Mouse (Mus musculus) embryonic facial prominence, embryonic 12.5 days (tissue): Measurements from ENCODE around the gene Pnma5. TPM values are rescaled to one million over a fixed set of nuclear protein-coding genes. Genes with fewer than 3 reads are reported as not detected.

Experiments used
- ATAC-seq: fragments of 200-750 bp; cut with Nextera tagmentation; 2 replicates; pipeline ENCODE4 v1.8.0; 2017; ENCODE audit not compliant: insufficient number of reproducible peaks, insufficient read depth, low FRiP score, low TSS enrichment
- H3K27ac ChIP-seq: fragments of 300-500 bp; sonication (generic); 2 replicates; pipeline ENCODE4 v1.5.1; 2016; ENCODE audit warnings: mild to moderate bottlenecking
- H3K27me3 ChIP-seq: fragments of 300-500 bp; sonication (generic); 2 replicates; pipeline ENCODE4 v1.6.1; 2016; ENCODE audit warnings: mild to moderate bottlenecking, moderate library complexity
- H3K36me3 ChIP-seq: fragments of 300-500 bp; sonication (generic); 2 replicates; pipeline ENCODE4 v1.6.1; 2016; ENCODE audit warnings: mild to moderate bottlenecking
- H3K4me1 ChIP-seq: fragments of 300-500 bp; sonication (generic); 2 replicates; pipeline ENCODE4 v1.6.1; 2016
- H3K4me2 ChIP-seq: fragments of 300-500 bp; sonication (generic); replicated peaks from 2 replicates; pipeline ENCODE4 v1.6.1; 2016; ENCODE audit warnings: mild to moderate bottlenecking, moderate library complexity
- H3K4me3 ChIP-seq: fragments of 300-500 bp; sonication (generic); 2 replicates; pipeline ENCODE4 v1.5.1; 2016; ENCODE audit warnings: mild to moderate bottlenecking
- H3K9ac ChIP-seq: fragments of 300-500 bp; sonication (generic); 2 replicates; pipeline ENCODE4 v1.6.1; 2016; ENCODE audit warnings: mild to moderate bottlenecking, moderate library complexity
- H3K9me3 ChIP-seq: fragments of 300-500 bp; sonication (generic); 2 replicates; pipeline ENCODE4 v1.6.1; 2016; ENCODE audit warnings: mild to moderate bottlenecking, moderate library complexity
- WGBS: fragments of 180-500 bp; shearing (Covaris S2); methylation state at CpG from one replicate; pipeline ENCODE4 v1.1.7; 2016; 5-methylcytosine and 5-hydroxymethylcytosine counted together
- polyA plus RNA-seq: library from polyadenylated mRNA; unstranded; fragments of >200 nt; fragmentation: Nextera tagmentation; extraction: Ambion mirVana; gene quantifications from 2 replicates; pipeline ENCODE4 v1.2.1, GENCODE M21; 2016

Pnma5 gene
- polyA plus RNA-seq, 1 experiment from 2014 or later, result 0.09 TPM

DNA sequence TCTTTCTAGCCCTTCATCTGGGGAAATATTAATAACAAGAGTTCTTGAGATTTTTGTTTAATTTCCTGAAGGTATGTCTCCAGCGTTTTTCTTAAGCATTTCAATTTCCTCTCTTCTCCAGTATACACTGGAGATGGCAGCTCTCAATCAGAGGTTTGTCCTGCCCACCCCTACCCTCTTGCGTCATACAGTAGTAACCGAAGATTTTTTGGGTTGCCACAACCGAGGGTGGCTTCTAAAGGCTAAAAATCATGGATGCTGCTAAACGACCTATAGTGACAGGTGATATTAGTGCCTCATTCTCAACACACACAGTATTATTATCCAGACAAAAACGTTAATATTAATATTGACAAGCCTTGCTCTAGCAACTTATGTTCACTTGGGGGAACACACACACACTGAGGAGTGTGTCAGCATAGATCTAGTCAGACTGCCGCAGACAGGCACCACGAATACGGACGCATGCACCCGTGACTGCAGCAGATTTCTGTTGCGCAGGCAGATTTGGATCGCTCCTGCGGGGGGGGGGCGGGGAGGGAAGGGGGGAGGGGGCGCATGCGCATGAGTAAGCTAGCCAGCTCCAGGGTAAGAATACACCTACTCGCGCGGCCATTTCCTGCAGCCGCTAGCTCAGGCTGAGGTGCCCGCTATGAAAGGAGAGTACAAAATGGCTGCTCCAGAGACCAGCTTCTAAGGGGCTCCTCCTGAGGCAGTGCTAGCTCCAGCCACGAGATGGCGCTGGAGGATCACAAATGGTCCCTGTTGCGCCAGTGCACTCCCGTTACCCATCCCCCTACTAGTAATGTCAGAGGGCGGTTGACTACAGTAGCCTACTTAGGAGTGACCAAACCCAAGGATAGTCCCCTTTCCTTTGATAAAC lies 29.1 kb downstream of the Pnma5 start:
- Histone ChIP-seq H3K27me3 (no peaks in the 10 kb centered on the region; the same call in 1 of the 2 replicates), H3K9me3 (no peaks in the 10 kb centered on the region), H3K4me3 (peak overlapping the region; percentile 29), H3K4me1 (no peaks in the 10 kb centered on the region), H3K36me3 (no peaks in the 10 kb centered on the region), H3K27ac (peak overlapping the region; percentile 4; the same call in 1 of the 2 replicates), H3K4me2 (peak overlapping the region; percentile 36), H3K9ac (peak overlapping the region; percentile 7; the same call in 1 of the 2 replicates)
- ATAC-seq, result peak; percentile 98
- 16% methylated on average over 25 of the region's 27 CpGs for WGBS

- Histone ChIP-seq H3K36me3 (no peaks in the 10 kb centered on the region), H3K27me3 (no peaks in the 10 kb centered on the region), H3K27ac (no peak overlapping the region), H3K4me1 (no peaks in the 10 kb centered on the region), H3K4me2 (no peak overlapping the region), H3K4me3 (no peak overlapping the region), H3K9ac (no peak overlapping the region), H3K9me3 (no peaks in the 10 kb centered on the region)
- ATAC-seq, result no peak
- WGBS, result 66% methylated on average over 4 of the region's 4 CpGs
Observed at GRCm38 (mm10) chrX:73005678-73006077, 31.2 kb downstream of the Pnma5 start.

DNA sequence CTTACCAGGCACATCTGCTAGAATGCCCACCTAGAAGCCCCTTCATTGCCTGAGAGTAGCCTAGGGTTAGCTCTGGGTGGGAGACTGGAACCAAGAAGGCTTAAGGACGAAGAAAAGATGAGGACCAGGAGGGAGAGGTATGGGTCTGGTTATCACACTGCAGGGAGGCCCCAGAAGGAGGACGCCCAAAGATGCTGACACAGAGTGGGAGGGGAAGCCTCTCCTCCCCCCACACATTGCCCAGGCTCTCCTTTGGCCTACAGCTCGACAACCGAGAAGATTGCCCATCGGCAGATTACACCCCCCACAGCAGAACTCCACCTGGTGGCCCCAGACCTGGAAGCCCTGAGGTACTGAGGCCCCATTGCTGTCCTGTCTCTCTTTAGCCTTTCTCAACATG lies 33.8 kb downstream of the Pnma5 start:
- WGBS, result 88% methylated on average over 5 of the region's 5 CpGs

GRCm38 (mm10) chrX:72995542-72995941 lies 41.4 kb downstream of the Pnma5 start:
- Histone ChIP-seq H3K27me3 (no peaks in the 10 kb centered on the region; the same call in 1 of the 2 replicates), H3K27ac (no peak overlapping the region), H3K4me1 (no peaks in the 10 kb centered on the region), H3K36me3 (no peaks in the 10 kb centered on the region), H3K4me3 (no peak overlapping the region), H3K4me2 (no peak overlapping the region), H3K9me3 (no peaks in the 10 kb centered on the region), H3K9ac (no peak overlapping the region)
- no peak for ATAC-seq
- 76% methylated on average over 3 of the region's 3 CpGs for WGBS

More for the DNA sequence above, 33.8 kb downstream of the Pnma5 start:
- no peaks in the 10 kb centered on the region for H3K4me1 ChIP-seq
- H3K4me2 ChIP-seq, result no peak overlapping the region
- H3K4me3 ChIP-seq, result no peak overlapping the region
- no peak overlapping the region for H3K9ac ChIP-seq
- H3K36me3 ChIP-seq, result no peaks in the 10 kb centered on the region
- H3K9me3 ChIP-seq, result no peaks in the 10 kb centered on the region
- no peak overlapping the region for H3K27ac ChIP-seq
- ATAC-seq, result no peak
- H3K27me3 ChIP-seq, result no peaks in the 10 kb centered on the region

GRCm38 (mm10) chrX:72992291-72992919 lies 44.5 kb downstream of the Pnma5 start:
- no peaks in the 10 kb centered on the region for H3K9me3 ChIP-seq
- no peaks in the 10 kb centered on the region for H3K4me1 ChIP-seq
- H3K9ac ChIP-seq, result no peak overlapping the region
- no peak overlapping the region for H3K27ac ChIP-seq
- no peaks in the 10 kb centered on the region for H3K36me3 ChIP-seq
- ATAC-seq, result no peak
- no peak overlapping the region for H3K4me2 ChIP-seq
- no peak overlapping the region for H3K4me3 ChIP-seq
- no peaks in the 10 kb centered on the region; the same call in 1 of the 2 replicates for H3K27me3 ChIP-seq
- WGBS, result 59% methylated on average over 5 of the region's 5 CpGs

GRCm38 (mm10) chrX:72990581-72990980 lies 46.3 kb downstream of the Pnma5 start:
- WGBS, result 67% methylated on average over 3 of the region's 3 CpGs
- Histone ChIP-seq H3K9me3 (no peaks in the 10 kb centered on the region), H3K4me3 (no peak overlapping the region), H3K4me2 (no peak overlapping the region), H3K9ac (no peak overlapping the region), H3K36me3 (no peaks in the 10 kb centered on the region), H3K27ac (no peak overlapping the region), H3K4me1 (no peaks in the 10 kb centered on the region), H3K27me3 (peaks cover 3% of the 10 kb centered on the region; the same call in 1 of the 2 replicates)
- no peak for ATAC-seq

- no peaks in the 10 kb centered on the region for H3K4me1 ChIP-seq
- H3K9ac ChIP-seq, result no peak overlapping the region
- no peaks in the 10 kb centered on the region for H3K36me3 ChIP-seq
- WGBS, result 87% methylated on average over 3 of the region's 3 CpGs
- H3K4me3 ChIP-seq, result no peak overlapping the region
- no peak for ATAC-seq
- H3K27me3 ChIP-seq, result peaks cover 3% of the 10 kb centered on the region; the same call in 1 of the 2 replicates
- no peak overlapping the region for H3K4me2 ChIP-seq
- H3K9me3 ChIP-seq, result no peaks in the 10 kb centered on the region
- no peak overlapping the region for H3K27ac ChIP-seq
Observed at GRCm38 (mm10) chrX:72988431-72988830, 48.5 kb downstream of the Pnma5 start.

DNA sequence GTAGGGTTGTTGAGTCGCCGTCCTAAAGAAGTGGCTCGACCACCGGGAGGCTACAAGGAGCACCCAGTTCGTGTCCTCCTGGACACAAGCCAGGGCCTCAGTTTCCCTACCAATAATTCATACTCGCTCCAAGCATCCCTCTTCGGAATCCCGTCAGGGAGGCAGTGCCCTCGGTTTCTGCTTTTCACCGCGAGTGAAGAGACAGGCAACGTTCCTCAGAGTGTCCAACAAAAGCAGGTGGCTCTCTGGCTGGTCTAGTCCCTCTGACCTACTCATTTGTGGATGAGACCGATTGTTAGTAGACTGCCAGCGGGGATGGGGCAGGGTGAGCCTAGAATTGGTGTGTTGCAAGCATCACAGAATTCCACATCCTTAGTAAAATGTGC lies 49.4 kb downstream of the Pnma5 start:
- no peak overlapping the region for H3K27ac ChIP-seq
- ATAC-seq, result no peak

DNA sequence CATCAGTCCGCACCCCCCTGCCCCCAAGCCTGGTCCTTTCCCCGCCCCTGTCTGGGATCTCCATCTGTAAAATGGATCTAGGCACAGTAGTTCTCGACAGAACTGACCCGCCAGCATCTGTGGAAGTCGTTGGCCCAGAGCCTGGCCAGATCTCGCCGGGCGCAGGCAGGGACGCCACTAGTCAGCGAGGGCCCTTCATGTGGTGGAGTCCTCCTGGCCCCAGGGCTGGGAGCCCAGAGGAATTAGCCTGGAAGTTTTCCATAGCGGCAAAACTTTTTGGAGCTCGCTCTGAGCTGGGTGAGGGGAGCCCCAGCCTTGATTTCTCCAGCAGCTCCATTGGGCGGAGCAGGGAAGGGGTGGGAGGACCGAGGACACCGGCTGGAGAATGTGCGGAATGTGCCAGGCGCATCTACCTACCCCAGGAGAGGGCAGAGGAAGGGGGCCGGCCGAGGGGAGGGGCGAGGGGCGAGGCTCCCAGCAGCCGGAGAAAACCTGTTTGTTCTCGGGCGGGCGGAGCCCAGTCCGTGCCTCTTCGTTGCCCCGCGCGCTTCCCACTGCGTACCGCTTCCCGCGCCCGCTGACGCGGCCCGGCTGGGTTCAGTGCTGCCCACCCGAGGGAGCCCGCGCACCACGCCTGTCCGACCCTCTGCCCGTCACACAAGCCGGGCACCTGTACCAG lies 49.9 kb downstream of the Pnma5 start, which contains the start of gene Zfp185:
Gene Zfp185 (plus strand): TSS at position 499 of the 679 bp plus-strand sequence.
- Histone ChIP-seq H3K4me3 (peak within 1 kb of the TSS; percentile 34), H3K27ac (no peak within 1 kb of the TSS), H3K4me2 (peak within 1 kb of the TSS; percentile 57), H3K27me3 (peaks cover 3% of the 10 kb centered on the region; the same call in 1 of the 2 replicates), H3K4me1 (no peaks in the 10 kb centered on the region), H3K9me3 (no peaks in the 10 kb centered on the region), H3K36me3 (no peaks in the 10 kb centered on the region), H3K9ac (peak within 1 kb of the TSS; percentile 30)
- ATAC-seq, result peak; percentile 82
- 23% methylated on average over 38 of the region's 45 CpGs for WGBS

More for the DNA sequence above, 49.4 kb downstream of the Pnma5 start:
- peak overlapping the region; percentile 30 for H3K9ac ChIP-seq
- H3K4me2 ChIP-seq, result peak overlapping the region; percentile 57
- H3K4me1 ChIP-seq, result no peaks in the 10 kb centered on the region
- peaks cover 3% of the 10 kb centered on the region; the same call in 1 of the 2 replicates for H3K27me3 ChIP-seq
- WGBS, result 29% methylated on average over 14 of the region's 14 CpGs
- H3K9me3 ChIP-seq, result no peaks in the 10 kb centered on the region
- peak overlapping the region; percentile 34 for H3K4me3 ChIP-seq
- H3K36me3 ChIP-seq, result no peaks in the 10 kb centered on the region

- peaks cover 3% of the 10 kb centered on the region; the same call in 1 of the 2 replicates for H3K27me3 ChIP-seq
Observed at GRCm38 (mm10) chrX:72985607-72986006, 51.3 kb downstream of the Pnma5 start.

More at GRCm38 (mm10) chrX:72985607-72986006, 51.3 kb downstream of the Pnma5 start:
- Histone ChIP-seq H3K9me3 (no peaks in the 10 kb centered on the region), H3K27ac (no peak overlapping the region), H3K4me2 (no peak overlapping the region), H3K36me3 (no peaks in the 10 kb centered on the region), H3K4me3 (no peak overlapping the region), H3K9ac (no peak overlapping the region), H3K4me1 (no peaks in the 10 kb centered on the region)
- 95% methylated on average over 2 of the region's 2 CpGs for WGBS
- ATAC-seq, result no peak
